Mouse (Mus musculus): Measurements from ENCODE around the gene Gm973. TPM values are rescaled to one million over a fixed set of nuclear protein-coding genes. Genes with fewer than 3 reads are reported as not detected.

Gene Gm973
- polyA plus RNA-seq, 1 experiment from 2014 or later, result not detected

DNA sequence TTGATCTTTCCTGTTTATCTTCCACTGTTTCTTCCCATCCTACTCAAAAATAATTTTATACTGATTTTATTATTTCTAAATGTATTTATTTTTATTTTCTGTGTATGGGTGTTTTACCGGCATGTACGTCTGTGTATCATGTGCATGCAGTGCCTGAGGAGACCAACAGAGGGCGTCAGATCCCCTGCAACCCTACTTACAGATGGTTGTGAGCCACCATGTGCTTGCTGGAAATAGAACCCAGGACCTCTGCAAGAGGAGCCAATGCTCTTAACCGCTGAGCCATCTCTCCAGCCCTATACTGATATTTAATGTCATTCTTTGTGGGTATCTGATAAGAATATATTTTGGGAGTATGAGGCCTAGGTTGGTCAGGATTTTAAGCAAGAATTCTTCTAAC is 93.4 kb downstream of the Gm973 start:
- Histone ChIP-seq H3K27me3 (ENCODE audit: insufficient read depth, low read length) (no peaks in the 10 kb centered on the region), H3K9me3 (ENCODE audit: low read depth, low read length) (no peaks in the 10 kb centered on the region), H3K4me1 (ENCODE audit: insufficient read depth) (no peaks in the 10 kb centered on the region), H3K4me3 (ENCODE audit: low read depth, low read length) (no peak overlapping the region), H3K27ac (ENCODE audit: low read depth) (0 out of 2 replicates have a peak overlapping the region, but pooled peaks have one; percentile 10), H3K36me3 (ENCODE audit: insufficient read depth) (no peaks in the 10 kb centered on the region), H3K4me2 (no peak overlapping the region), H3K9ac (no peak overlapping the region)
- ATAC-seq (ENCODE audit: insufficient read depth) (no peak), DNase-seq (peak; percentile 42)
- peak; percentile 50 for TF ChIP-seq CTCF (IDR thresholded peaks at IDR 0.05; ENCODE audit: low read depth)
- 81% methylated on average over 4 of the region's 4 CpGs for WGBS

DNA sequence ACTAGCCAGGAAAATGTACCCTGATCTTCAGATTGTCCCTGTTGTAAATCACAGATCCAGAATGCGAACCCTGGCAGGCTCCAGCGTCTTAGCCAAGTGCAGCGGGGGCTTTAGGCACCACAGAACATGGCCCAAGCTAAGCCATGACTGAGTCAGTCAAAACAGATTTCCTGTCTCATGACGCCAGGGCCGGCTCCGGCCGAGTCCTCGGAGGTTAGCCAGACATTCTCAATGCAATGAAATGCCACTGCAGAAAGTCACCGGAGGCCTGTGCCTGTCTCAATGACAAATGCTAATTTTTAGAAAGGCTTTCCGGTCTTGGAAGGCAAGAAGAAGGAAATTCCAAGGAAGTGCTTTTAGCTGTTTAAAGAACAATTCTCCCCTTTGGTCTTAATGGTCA is 93.8 kb downstream of the Gm973 start:
- Histone ChIP-seq H3K27ac (ENCODE audit: low read depth) (0 out of 2 replicates have a peak overlapping the region, but pooled peaks have one; percentile 10), H3K9ac (no peak overlapping the region), H3K9me3 (ENCODE audit: low read depth, low read length) (no peaks in the 10 kb centered on the region), H3K4me3 (ENCODE audit: low read depth, low read length) (no peak overlapping the region), H3K4me1 (ENCODE audit: insufficient read depth) (no peaks in the 10 kb centered on the region), H3K4me2 (no peak overlapping the region), H3K27me3 (ENCODE audit: insufficient read depth, low read length) (no peaks in the 10 kb centered on the region), H3K36me3 (ENCODE audit: insufficient read depth) (no peaks in the 10 kb centered on the region)
- DNase-seq (peak; percentile 70), ATAC-seq (ENCODE audit: insufficient read depth) (no peak)
- 39% methylated on average over 10 of the region's 10 CpGs for WGBS
- TF ChIP-seq CTCF (IDR thresholded peaks at IDR 0.05; ENCODE audit: low read depth), result no peak

DNA sequence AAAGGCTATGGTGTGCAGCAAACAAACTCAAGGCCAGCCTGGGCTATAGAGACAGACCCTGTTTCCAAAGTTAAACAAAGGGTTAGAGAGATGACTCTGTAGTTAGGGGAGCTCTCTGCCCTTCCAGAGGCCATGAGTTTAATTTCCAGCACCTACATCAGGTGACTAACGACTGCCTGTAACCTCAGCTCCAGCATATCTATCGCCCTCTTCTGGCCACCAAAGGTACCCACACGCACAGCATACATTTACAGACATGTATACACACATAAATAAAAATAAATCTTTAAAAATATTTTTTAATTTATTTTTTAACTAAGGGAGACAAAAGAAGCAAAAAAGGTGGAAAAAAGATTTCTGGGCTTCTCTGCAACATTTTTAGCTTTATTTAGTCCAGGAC is 94.9 kb downstream of the Gm973 start:
- Histone ChIP-seq H3K36me3 (ENCODE audit: insufficient read depth) (no peaks in the 10 kb centered on the region), H3K9ac (no peak overlapping the region), H3K27me3 (ENCODE audit: insufficient read depth, low read length) (no peaks in the 10 kb centered on the region), H3K27ac (ENCODE audit: low read depth) (no peak overlapping the region), H3K4me1 (ENCODE audit: insufficient read depth) (no peaks in the 10 kb centered on the region), H3K9me3 (ENCODE audit: low read depth, low read length) (no peaks in the 10 kb centered on the region), H3K4me2 (no peak overlapping the region), H3K4me3 (ENCODE audit: low read depth, low read length) (no peak overlapping the region)
- TF ChIP-seq CTCF (IDR thresholded peaks at IDR 0.05; ENCODE audit: low read depth), result peak; percentile 45
- no peak for ATAC-seq (ENCODE audit: insufficient read depth)
- 89% methylated on average over 3 of the region's 3 CpGs for WGBS
- DNase-seq, result no peak

DNA sequence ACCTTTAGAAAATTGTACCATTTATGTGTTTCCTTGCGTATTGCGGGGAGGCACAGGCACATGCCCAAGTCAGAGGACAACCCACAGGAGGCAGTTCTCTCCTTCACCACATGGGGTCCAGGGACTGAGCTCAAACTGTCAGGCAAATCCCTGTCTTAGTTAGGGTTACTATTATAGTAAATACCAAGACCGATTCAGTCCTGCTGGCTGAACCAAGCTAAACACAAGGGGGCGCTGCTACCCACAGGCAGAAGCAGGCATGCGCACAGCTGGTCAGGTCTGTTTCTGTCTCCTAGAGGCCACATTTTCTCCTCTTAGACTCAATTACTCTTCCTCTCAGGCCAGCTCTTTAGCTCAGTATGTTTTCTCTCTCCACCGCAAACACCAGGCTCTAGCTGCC is 97.7 kb downstream of the Gm973 start:
- 46% methylated on average over 6 of the region's 6 CpGs for WGBS
- H3K27me3 ChIP-seq (ENCODE audit: insufficient read depth, low read length), result no peaks in the 10 kb centered on the region
- ATAC-seq (ENCODE audit: insufficient read depth), result peak; percentile 55

DNA sequence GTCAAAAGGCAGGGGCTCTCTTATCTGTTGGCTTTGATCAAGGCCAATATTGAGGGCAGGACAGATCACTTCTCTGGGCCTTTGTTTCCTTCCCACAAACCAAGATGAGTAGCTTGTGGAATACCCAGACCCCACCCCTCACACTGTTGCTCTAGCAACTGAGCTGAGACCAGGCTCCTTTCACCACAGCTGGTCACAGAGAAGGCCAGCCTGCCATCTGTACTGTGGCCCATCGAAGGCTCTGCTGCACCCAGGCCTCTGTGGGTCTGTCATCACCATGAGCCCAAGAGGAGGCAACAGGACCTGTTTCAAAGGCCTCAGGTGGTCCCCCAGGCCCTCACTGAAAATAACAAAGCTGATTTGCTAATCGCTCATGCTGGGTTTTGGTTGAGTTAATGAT is 99.0 kb downstream of the Gm973 start:
- Histone ChIP-seq H3K4me3 (ENCODE audit: low read depth, low read length) (no peak overlapping the region), H3K36me3 (ENCODE audit: insufficient read depth) (no peaks in the 10 kb centered on the region), H3K9ac (no peak overlapping the region), H3K27me3 (ENCODE audit: insufficient read depth, low read length) (no peaks in the 10 kb centered on the region), H3K4me2 (no peak overlapping the region), H3K27ac (ENCODE audit: low read depth) (no peak overlapping the region), H3K4me1 (ENCODE audit: insufficient read depth) (no peaks in the 10 kb centered on the region), H3K9me3 (ENCODE audit: low read depth, low read length) (no peaks in the 10 kb centered on the region)
- no peak for TF ChIP-seq CTCF (IDR thresholded peaks at IDR 0.05; ENCODE audit: low read depth)
- DNase-seq, result no peak
- 71% methylated on average over 2 of the region's 2 CpGs for WGBS
- no peak for ATAC-seq (ENCODE audit: insufficient read depth)

More for the DNA sequence above, 97.7 kb downstream of the Gm973 start:
- no peaks in the 10 kb centered on the region for H3K4me1 ChIP-seq (ENCODE audit: insufficient read depth)
- peak; percentile 79 for TF ChIP-seq CTCF (IDR thresholded peaks at IDR 0.05; ENCODE audit: low read depth)
- no peaks in the 10 kb centered on the region for H3K36me3 ChIP-seq (ENCODE audit: insufficient read depth)
- peak; percentile 77 for DNase-seq
- H3K9ac ChIP-seq, result no peak overlapping the region
- no peaks in the 10 kb centered on the region for H3K9me3 ChIP-seq (ENCODE audit: low read depth, low read length)
- H3K27ac ChIP-seq (ENCODE audit: low read depth), result no peak overlapping the region
- no peak overlapping the region for H3K4me2 ChIP-seq
- no peak overlapping the region for H3K4me3 ChIP-seq (ENCODE audit: low read depth, low read length)

DNA sequence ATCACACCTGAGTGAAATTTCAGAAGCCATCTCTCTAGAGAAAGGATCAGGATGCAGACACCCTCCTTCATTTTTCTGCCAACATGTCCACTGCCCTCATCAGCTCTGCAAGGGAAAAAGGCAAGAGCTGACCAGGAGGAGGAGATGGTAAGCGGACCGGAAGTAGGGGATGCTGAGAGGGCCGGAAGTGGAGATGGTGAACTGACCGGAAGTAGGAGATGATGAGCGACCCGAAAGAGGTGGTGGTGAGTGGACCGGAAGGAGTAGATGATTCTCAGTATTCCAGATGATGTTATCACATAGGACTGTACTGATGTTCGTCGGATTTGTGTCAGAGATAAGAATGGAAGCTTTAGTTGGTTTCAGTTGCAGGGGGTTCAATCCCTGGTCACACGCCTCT is 103.1 kb downstream of the Gm973 start:
- 80% methylated on average over 10 of the region's 10 CpGs for WGBS
- no peaks in the 10 kb centered on the region for H3K4me1 ChIP-seq (ENCODE audit: insufficient read depth)
- H3K27me3 ChIP-seq (ENCODE audit: insufficient read depth, low read length), result no peaks in the 10 kb centered on the region
- H3K9ac ChIP-seq, result no peak overlapping the region
- no peak overlapping the region for H3K4me3 ChIP-seq (ENCODE audit: low read depth, low read length)
- H3K4me2 ChIP-seq, result no peak overlapping the region
- DNase-seq, result no peak
- no peak for TF ChIP-seq CTCF (IDR thresholded peaks at IDR 0.05; ENCODE audit: low read depth)
- ATAC-seq (ENCODE audit: insufficient read depth), result no peak
- H3K9me3 ChIP-seq (ENCODE audit: low read depth, low read length), result no peaks in the 10 kb centered on the region
- H3K27ac ChIP-seq (ENCODE audit: low read depth), result no peak overlapping the region
- no peaks in the 10 kb centered on the region for H3K36me3 ChIP-seq (ENCODE audit: insufficient read depth)

DNA sequence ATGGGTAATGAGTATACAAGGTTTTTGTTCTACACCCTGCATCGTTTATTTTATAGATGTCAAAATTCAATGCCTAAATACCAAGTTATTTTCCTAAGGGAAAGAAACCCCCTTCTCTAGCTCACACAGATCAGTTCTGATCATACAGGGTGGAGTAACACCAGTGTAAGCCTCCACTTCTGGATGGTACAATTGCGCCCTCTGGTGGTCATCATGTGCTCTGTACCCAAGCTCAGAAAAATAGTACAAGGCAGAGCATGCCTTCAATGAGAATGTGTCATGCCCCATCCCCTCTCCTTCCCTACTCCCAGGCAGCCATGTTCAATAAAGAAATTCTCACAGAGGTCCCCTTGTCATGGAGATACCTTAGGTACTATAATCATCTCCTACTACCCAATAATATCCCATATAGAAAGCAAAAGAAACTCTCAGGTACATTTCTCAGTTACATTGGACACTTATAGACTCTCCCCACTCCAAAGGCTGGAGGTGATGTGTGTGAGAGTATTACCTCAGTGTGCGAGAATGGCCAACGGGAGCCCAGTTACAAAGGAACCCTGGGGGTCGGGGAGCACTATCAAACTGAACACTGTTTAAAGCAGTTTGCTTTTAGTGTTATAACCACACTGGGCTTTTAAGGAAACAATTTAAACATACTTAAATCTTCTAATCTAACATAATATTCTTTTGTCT is 107.4 kb downstream of the Gm973 start:
- no peaks in the 10 kb centered on the region for H3K27me3 ChIP-seq (ENCODE audit: insufficient read depth, low read length)
- no peaks in the 10 kb centered on the region for H3K9me3 ChIP-seq (ENCODE audit: low read depth, low read length)
- H3K4me1 ChIP-seq (ENCODE audit: insufficient read depth), result no peaks in the 10 kb centered on the region
- H3K4me3 ChIP-seq (ENCODE audit: low read depth, low read length), result no peak overlapping the region
- DNase-seq (peak; percentile 96), ATAC-seq (ENCODE audit: insufficient read depth) (peak; percentile 94)
- H3K27ac ChIP-seq (ENCODE audit: low read depth), result no peak overlapping the region
- TF ChIP-seq CTCF (IDR thresholded peaks at IDR 0.05; ENCODE audit: low read depth), result peak; percentile 99
- no peak overlapping the region for H3K9ac ChIP-seq
- no peak overlapping the region for H3K4me2 ChIP-seq
- 18% methylated on average over 5 of the region's 5 CpGs for WGBS
- no peaks in the 10 kb centered on the region for H3K36me3 ChIP-seq (ENCODE audit: insufficient read depth)
